Mouse (Mus musculus) lung, postnatal 10 days (tissue): ENCODE measurements around the gene Snx20.
"Not testable (repeated sequence)": the region's sequence is repeated elsewhere in the genome, so short reads cannot be mapped to it uniquely, and the experiment has no call there.

Source experiments
- DNase-seq: peaks from one replicate; pipeline ENCODE4 v3.0.0; 2021

Snx20 gene

DNA sequence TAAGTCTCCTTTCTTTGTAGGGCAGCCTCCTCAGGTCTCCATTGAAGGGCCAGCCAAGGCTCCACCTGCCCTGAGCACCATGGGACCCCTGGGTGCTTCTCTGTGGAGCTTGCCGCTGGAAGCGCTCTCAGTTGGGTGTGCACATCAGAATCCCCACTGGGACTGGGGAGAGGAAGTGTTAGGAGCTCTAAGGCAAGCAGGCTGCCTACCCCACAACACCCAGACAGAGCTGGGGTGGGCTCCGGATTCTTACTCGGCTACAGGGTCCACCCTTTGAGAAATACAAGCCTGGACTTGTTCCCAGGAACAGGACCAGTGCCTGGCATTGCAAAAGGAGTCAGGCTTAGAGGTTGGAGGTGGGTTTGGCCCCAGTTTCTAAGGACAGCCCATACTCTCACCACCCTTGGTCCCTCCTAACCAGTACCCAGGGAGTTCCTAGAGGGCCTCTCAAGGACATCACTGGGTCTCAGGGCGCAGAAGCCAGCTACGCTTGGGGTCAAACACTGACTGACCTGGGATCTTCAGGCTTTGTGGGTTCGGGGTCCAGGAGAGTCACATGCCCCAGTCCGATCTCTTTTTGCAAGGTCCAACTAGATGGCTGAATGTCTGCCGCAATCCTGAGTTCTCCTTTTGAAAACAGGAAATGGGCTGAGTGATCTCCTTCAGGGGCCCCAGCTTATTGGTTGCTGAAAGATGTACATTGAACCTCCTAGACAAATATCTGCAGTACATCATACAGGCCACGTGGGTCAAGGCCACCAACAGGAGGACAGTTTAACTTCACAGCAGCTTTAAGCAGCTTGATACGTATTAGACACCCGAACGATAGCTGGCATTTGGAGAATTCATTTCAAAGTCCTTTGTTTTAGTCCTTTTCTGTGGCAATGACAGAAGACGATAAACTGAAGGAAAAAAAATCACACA lies at the start of gene Snx20:
TSS of gene Snx20 (minus strand) at position 655 of the 924 bp plus-strand sequence.
- peak; percentile 25 for DNase-seq

- DNase-seq: peak; percentile 79
Measured at GRCm38 (mm10) chr8:88683656-88684289, 47.8 kb upstream of the Snx20 start.

DNA sequence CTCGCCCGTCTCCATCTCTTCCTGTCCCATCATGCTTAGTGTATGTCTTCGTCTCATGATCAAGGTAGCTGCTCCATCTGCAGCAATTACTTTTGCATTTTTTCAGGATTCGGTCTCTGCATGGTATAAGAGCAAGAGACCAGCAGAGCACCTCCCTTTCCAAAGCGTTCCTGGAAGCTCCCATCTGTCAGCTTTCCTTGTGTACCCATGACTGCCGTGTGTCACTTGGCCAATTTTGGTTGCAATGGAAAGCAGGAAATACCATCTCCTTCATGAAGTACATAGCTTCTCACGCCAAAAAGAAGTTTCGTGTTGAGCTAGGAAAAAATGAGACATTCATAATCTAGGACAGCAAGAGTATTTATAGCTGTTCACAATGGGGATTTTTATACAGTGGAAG lies 45.1 kb upstream of the Snx20 start:
- DNase-seq: no peak

DNA sequence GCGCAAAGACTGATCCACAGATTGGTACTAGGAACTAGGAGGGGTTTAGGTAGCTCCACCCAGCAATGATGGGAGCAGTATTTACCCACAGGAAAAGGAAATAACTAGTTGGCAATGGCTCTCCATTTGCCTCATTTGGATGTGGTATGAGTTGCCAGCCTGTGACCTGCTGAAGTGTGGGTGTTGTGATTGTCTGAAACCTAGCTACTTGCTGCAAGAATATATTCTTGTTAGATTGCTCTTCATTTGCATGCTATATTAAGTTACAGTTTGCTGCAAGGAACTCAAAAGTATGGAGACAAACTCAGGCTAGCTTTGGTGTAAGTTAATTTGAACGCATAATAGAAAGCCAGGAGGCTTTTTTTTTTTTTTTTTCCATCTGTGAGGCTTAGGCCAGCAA lies 44.6 kb upstream of the Snx20 start:
- DNase-seq: no peak

- DNase-seq: no peak
Measured at GRCm38 (mm10) chr8:88677071-88677470, 41.1 kb upstream of the Snx20 start.

- no peak for DNase-seq
Measured at GRCm38 (mm10) chr8:88675372-88676165, 39.6 kb upstream of the Snx20 start.

DNA sequence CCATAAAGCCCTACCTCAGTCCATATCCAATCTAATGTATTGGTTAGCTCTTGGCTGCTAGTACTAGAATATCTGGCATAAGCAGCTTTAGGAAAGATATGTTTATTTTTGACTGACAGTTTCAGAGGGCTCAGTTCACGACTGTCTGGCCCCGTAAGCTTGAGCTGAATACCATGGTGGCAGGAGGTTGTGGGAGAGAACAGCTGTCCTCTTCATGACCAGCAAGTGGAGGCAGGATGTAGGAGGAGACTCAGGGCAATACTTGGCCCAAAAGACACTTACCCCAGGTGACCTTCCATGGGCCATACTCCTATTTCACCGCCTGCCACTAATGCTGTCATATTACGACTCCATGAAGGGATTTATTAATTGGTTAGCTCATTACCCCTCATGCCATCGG lies 37.9 kb upstream of the Snx20 start:
- no peak for DNase-seq

- DNase-seq: no peak
Measured at GRCm38 (mm10) chr8:88671575-88671974, 35.6 kb upstream of the Snx20 start.

- DNase-seq: no peak
Measured at GRCm38 (mm10) chr8:88670782-88671181, 34.9 kb upstream of the Snx20 start.

GRCm38 (mm10) chr8:88668400-88669086 lies 32.6 kb upstream of the Snx20 start:
- DNase-seq: no peak

DNA sequence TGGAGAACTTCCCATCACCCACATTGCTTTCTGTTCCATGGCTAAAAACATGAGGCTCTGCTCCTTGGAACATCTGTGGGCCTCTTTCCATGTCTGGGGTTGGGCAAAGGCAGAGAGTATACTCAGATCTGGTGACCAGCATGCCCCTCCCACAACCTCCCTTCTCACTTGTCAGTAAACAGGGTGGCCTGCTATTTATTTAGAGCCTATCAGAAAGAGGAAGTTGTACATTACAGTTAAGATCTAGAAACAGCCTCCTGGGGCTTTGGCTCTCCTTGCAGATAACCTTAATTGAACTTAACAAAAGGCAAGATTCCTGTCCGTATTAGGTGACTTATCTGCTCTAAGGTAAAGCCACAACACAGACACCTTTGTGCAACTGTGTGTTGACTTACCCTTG lies 30.5 kb upstream of the Snx20 start:
- DNase-seq: peak; percentile 56

- no peak for DNase-seq
Measured at GRCm38 (mm10) chr8:88664947-88665346, 29.0 kb upstream of the Snx20 start.

DNA sequence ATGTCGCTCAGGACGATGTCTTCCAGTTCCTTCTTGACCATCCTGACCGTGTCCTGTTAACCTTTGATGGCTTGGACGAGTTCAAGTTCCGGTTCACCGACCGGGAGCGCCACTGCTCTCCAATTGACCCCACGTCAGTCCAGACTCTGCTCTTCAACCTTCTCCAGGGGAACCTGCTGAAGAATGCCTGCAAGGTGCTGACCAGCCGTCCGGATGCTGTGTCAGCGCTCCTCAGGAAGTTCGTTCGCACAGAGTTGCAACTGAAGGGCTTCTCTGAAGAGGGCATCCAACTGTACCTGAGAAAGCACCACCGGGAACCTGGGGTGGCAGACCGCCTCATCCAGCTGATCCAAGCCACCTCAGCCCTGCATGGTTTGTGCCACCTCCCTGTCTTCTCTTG lies 28.2 kb upstream of the Snx20 start:
- DNase-seq: no peak

- DNase-seq: no peak
Measured at GRCm38 (mm10) chr8:88662401-88662821, 26.5 kb upstream of the Snx20 start.

GRCm38 (mm10) chr8:88659873-88660272 lies 23.9 kb upstream of the Snx20 start:
- no peak for DNase-seq

GRCm38 (mm10) chr8:88655334-88655733 lies 19.4 kb upstream of the Snx20 start:
- no peak for DNase-seq

DNA sequence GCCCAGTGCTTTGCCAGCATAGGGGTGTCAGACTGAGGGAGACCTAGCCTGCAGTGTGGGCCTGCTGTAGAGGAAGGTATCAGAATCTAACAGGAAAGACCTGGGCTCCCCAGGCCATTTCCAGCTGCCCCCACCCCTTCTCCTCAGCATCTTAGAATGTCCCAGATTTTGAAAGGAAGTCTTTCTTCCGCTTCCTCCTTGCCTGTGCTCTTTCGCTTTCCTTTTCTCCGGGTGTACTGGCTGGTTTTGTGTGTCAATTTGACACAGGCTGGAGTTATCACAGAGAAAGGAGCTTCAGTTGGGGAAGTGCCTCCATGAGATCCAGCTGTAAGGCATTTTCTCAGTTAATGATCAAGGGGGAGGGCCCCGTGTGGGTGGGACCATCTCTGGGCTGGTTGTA lies 15.2 kb upstream of the Snx20 start:
- not testable (repeated sequence) for DNase-seq

DNA sequence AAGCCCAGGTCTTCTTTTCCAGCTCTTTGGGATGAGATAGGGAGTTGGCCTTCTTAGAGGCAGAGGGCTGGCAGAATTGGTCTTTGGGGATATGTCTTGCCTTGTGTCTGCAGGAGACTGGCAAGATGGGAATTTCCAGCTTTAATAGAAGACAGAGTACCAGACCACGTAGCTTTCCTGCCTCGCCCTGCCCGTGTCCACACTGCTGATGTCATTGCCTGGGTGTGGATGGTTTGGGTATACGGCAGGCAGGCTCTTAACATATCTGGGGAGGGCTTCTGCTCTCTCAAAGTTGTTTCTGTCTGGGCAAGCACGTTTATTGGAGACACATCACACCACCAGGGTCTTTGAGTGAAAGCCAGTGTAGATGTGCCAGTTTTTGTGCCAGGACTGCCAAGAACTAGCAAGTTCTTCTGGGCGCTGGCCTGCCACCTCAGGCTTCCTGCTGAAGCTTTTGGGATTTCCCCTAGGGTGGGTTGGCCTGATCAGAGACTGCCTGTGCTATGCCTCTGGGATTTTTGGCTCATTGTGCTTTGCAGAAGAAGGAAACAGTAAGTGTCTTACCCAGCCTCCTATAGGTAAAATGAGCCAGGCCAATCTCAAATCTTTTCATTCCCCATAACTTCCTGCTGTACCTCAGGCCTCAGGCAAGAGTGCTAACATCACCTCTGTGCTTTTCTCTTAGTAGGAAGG lies 14.2 kb upstream of the Snx20 start:
- no peak for DNase-seq

DNA sequence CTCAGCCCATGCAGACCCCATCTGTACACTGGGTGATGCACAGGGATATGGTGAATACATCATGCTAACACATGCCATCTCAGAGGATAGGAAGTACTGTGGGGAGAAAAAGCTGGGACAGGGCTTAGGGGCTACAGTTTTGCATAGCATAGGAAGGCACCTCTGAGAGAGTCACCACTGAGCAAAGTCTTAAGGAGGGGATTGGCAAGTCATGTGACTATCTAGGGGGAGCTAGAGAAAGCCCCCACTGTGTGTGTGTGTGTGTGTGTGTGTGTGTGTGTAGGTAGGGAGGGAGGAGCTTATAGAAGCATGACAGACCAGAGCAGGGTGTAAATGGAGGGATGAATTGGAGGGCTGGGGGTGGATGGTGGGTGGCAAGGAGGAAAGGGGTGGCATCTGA lies 12.4 kb upstream of the Snx20 start:
- DNase-seq: no peak

DNA sequence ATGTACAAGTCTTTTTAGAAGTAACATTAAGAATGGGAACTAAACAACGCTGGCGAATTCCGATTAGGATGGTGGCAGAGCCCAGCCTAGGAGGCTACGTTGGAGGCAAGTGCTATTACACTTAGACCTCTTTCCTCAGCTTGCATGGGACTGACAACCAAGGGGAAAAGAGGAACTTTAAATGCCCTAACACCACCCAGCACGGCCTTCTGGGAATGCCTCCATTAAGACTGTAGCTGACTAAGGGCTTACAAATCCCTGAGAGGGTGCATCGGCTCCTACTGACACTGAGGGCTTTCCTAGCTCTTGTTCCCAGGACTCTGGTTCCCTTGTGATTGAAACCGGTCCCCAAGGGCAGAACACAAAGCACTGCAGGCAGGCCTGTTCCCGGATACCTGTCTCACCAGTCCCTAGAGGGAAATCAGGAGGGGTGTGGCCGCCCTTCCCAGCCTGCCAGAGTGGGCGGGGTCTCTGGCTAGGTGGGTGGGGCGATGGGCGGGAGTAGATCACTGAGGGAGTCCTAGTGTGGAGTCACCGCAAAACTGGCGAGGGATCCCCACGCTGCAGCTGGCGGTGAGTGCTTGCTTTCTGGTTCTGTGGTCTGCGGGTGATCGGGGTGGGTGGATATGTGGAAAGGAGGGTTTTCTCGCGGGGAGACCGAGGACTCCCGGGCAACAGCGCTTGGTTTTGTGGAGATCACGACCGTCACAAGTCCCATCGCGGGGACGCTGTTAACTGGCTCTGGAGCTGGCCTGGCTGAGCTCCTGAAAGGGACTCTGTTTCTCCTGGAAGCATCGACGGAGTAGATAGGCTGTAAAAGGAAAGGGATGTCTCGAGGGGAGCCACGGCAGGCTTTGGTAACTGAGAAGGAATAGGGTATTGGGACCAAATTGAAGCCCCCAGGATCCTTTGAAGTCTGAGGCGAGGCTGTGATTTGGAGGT lies 11.2 kb upstream of the Snx20 start, which contains the start of gene Nod2:
TSS of gene Nod2 (plus strand) at position 479 of the 942 bp plus-strand sequence.
- peak; percentile 92 for DNase-seq
